Mouse (Mus musculus): ENCODE results near the gene Mcl1. TPM values are rescaled to one million over a fixed set of nuclear protein-coding genes. Genes with fewer than 3 reads are reported as not detected.
"Not testable (repeated sequence)": the region's sequence is repeated elsewhere in the genome, so short reads cannot be mapped to it uniquely, and the experiment has no call there.

Mcl1 gene
- polyA plus RNA-seq, 1 experiment from 2014 or later = 51.8 TPM

DNA sequence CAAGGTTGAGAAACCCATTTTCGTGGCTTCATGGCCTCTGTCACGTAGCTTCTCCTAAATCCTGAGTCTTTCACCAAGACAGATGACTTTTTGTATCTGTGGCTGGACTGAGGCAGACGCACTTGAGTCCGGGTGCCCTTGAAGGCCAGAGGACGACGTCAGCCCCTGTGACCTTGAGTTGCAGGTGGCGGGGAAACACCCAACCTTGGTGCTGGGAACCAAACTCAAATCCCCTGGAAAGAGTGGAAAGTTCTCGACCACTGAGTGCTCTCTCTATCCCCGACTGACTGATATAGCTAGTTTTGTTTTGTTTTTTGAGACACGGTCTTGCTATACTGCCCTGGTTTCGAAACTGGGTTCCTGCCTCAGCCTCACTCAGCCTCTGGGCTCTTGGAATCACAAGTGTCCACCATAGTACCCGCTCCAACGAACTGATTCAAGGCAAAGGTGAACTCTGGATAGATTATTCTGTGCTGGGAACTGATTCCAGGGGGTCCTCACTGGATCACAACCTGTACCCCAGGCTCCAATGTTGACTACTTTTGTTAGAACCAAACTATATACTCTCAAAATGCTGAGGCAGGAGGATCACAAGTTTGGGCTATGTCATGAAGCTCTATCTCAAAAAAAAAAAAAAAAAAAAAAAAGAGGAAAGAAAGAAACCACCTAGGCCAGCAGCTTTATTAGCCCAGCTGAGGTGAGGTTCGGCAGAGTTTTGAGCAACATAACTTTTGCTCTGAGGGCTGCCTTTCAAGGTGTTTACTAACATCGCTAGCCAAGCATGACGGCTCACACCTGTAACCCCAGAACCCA lies 7.0 kb upstream of the Mcl1 start:
- H3K9me3 ChIP-seq (replicated peaks) = no peaks in the 10 kb centered on the region
- H3K36me3 ChIP-seq = no peaks in the 10 kb centered on the region
- no peak overlapping the region for H3K4me2 ChIP-seq (replicated peaks)
- 88% methylated on average over 16 of the region's 16 CpGs for WGBS
- no peaks in the 10 kb centered on the region for H3K27me3 ChIP-seq
- H3K27ac ChIP-seq (replicated peaks) = peak overlapping the region; percentile 85
- no peak overlapping the region for H3K4me3 ChIP-seq (replicated peaks)
- H3K4me1 ChIP-seq = peaks cover 20% of the 10 kb centered on the region; the same call in 1 of the 2 replicates
- H3K9ac ChIP-seq = no peak overlapping the region
- no peak for ATAC-seq (ENCODE audit: insufficient number of reproducible peaks, low FRiP score, low TSS enrichment, low read depth)

DNA sequence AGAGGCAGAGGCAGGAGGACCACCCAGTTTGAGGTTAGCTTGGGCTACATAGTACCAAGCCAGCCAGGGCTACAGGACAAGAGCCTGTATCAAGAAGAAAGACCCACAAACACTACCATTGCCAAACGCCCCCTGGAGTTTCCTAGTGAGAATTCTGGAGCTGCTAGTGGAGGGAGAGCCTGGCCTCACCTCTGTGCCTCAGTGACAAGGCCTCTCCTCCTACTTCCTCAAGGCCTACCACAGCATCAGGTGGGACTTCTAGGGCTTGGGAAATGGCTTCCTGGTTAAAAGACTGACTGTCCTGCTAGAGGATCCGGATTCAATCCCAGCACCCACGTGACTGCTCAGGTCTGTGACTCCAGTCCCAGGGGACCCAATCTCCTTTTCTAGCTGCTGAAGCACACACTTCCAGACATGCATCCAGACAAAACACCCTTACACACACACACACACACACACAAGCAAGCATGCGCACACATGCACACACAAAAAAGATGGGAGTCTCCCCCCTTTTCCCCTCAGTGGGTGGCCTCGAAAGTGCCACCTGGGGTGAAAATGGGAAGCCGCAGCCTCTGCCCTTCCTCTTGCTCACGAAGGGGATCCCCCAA lies 6.3 kb upstream of the Mcl1 start:
- Histone ChIP-seq H3K9me3 (replicated peaks) (no peaks in the 10 kb centered on the region), H3K4me2 (replicated peaks) (no peak overlapping the region), H3K4me1 (peaks cover 20% of the 10 kb centered on the region; the same call in 1 of the 2 replicates), H3K36me3 (no peaks in the 10 kb centered on the region), H3K27ac (replicated peaks) (no peak overlapping the region), H3K9ac (no peak overlapping the region), H3K4me3 (replicated peaks) (no peak overlapping the region), H3K27me3 (no peaks in the 10 kb centered on the region)
- ATAC-seq (ENCODE audit: insufficient number of reproducible peaks, low FRiP score, low TSS enrichment, low read depth) = no peak
- WGBS = 45% methylated on average over 7 of the region's 7 CpGs

DNA sequence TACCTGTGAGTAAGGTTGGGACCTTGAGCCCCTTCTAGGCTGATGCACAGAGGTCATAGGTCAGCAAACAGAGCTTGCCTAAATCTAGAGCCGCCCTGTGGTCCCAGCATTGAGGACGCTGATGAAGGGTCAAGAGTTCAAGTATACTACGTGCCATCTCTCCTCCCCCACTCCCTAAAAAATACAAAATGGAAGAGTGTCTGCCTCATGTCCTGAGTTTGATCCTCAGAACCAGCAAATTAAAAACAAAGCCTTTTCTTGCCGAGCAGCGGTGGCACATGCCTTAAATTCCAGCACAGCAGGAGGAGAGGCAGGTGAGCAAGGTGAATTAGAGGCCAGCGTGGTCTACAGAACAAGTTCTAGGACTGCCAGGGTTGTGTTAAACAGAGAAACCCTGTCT lies 5.7 kb upstream of the Mcl1 start:
- H3K27ac ChIP-seq (replicated peaks) = no peak overlapping the region
- H3K4me2 ChIP-seq (replicated peaks) = no peak overlapping the region
- no peak overlapping the region for H3K4me3 ChIP-seq (replicated peaks)

DNA sequence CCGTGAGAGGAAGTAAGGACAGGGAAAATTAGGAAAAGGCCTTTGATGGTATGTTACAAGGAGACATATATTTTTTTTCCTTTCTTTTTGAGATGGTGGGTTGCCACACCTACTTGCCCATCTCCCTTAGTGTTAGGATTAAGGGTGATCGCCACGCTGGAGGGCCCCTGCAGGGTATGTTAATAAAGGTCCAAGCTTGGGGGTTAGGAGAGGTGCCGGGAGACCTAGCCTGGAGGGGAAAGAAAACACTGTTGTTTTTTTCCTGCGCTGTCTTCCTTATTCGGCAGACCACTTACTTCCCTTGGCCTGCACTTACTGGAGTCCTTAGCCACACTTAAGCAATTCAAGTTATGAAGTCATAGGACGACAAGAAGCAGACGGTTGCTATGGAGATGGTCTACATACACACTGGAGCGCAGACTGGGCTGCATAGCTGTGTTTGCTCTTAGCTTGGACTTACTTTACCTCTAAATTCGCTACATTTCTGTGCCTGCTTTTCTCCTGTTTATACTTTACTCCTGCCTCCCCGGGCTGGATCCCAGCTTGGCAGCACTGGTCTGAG lies 5.0 kb upstream of the Mcl1 start:
- Histone ChIP-seq H3K4me1 (peaks cover 24% of the 10 kb centered on the region; the same call in 1 of the 2 replicates), H3K4me2 (replicated peaks) (no peak overlapping the region), H3K27ac (replicated peaks) (no peak overlapping the region; the same call in 1 of the 2 replicates), H3K4me3 (replicated peaks) (no peak overlapping the region), H3K9ac (no peak overlapping the region), H3K9me3 (replicated peaks) (no peaks in the 10 kb centered on the region), H3K27me3 (no peaks in the 10 kb centered on the region), H3K36me3 (no peaks in the 10 kb centered on the region)
- WGBS = 17% methylated on average over 11 of the region's 11 CpGs
- no peak for ATAC-seq (ENCODE audit: insufficient number of reproducible peaks, low FRiP score, low TSS enrichment, low read depth)

More for the DNA sequence above, 5.7 kb upstream of the Mcl1 start:
- Histone ChIP-seq H3K27me3 (no peaks in the 10 kb centered on the region), H3K4me1 (peaks cover 24% of the 10 kb centered on the region; the same call in 1 of the 2 replicates), H3K36me3 (no peaks in the 10 kb centered on the region), H3K9ac (no peak overlapping the region), H3K9me3 (replicated peaks) (no peaks in the 10 kb centered on the region)
- whole genome bisulfite sequencing = 20% methylated on average over 6 of the region's 6 CpGs
- no peak for ATAC-seq (ENCODE audit: insufficient number of reproducible peaks, low FRiP score, low TSS enrichment, low read depth)

DNA sequence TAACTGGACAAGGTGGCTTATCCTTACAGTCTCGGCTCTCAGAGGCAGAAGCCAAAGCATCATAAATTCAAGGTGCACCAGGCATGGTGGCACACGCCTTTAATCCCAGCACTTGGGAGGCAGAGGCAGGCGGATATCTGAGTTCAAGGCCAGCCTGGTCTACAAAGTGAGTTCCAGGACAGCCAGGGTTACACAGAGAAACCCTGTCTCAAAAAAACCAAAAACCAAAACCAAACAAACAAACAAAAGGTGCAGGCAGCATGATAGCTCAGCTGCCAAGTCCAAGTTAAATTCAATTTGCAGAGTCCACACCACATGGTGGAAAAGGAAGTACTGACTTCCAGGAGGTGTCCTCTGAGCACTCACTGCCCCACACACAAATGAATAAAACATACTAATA lies 4.2 kb upstream of the Mcl1 start:
- not testable (repeated sequence) for H3K27me3 ChIP-seq; H3K27ac ChIP-seq (replicated peaks); ATAC-seq (ENCODE audit: insufficient number of reproducible peaks, low FRiP score, low TSS enrichment, low read depth); H3K4me3 ChIP-seq (replicated peaks); H3K9ac ChIP-seq; H3K9me3 ChIP-seq (replicated peaks); H3K4me2 ChIP-seq (replicated peaks); H3K36me3 ChIP-seq
- WGBS = 85% methylated on average over 3 of the region's 3 CpGs
- H3K4me1 ChIP-seq = peaks cover 24% of the 10 kb centered on the region; the same call in 1 of the 2 replicates

DNA sequence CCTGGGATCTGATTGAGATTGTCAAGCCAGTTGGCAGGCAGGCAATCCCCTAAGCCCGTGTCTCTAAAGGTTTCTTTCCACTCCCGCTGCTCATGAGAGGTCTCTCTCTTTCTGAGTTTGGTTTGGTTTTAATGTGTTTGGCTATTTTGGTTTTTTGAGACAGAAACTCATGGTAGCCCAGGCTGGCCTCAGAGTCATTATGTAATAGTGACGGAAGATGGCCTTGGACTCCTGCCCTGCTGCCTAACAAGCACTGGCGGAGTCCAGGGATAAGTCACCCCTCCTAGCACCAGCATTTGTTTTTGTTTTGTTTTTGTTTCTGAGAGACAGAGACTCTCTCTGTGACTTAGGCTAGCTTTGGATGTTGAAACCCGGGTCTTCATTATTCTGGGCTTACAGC lies 3.2 kb upstream of the Mcl1 start:
- Histone ChIP-seq H3K4me1 (peaks cover 25% of the 10 kb centered on the region), H3K4me3 (replicated peaks) (no peak overlapping the region), H3K9me3 (replicated peaks) (no peaks in the 10 kb centered on the region), H3K27me3 (no peaks in the 10 kb centered on the region), H3K27ac (replicated peaks) (no peak overlapping the region), H3K36me3 (no peaks in the 10 kb centered on the region), H3K9ac (no peak overlapping the region), H3K4me2 (replicated peaks) (no peak overlapping the region)
- no peak for ATAC-seq (ENCODE audit: insufficient number of reproducible peaks, low FRiP score, low TSS enrichment, low read depth)
- WGBS = 82% methylated on average over 5 of the region's 5 CpGs

DNA sequence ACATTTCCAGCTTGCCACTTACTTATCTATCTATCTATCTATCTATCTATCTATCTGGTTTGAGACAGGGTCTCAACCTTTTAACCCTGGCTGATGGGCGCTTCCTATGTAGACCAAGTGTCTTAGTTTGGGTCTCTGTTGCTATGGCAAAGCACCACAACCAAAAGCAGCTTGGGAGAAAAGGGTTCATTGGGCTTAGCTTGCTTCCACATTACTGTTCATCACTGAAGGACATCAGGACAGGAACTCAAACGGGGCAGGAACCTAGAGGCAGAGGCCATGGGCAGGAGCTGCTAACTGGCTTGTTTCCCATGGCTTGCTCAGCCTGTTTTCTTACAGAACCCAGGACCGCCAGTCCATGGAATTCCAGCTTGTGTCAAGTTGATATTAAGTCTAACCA lies 1.5 kb upstream of the Mcl1 start:
- H3K9ac ChIP-seq = no peak overlapping the region
- H3K4me1 ChIP-seq = peaks cover 34% of the 10 kb centered on the region
- H3K36me3 ChIP-seq = peaks cover 9% of the 10 kb centered on the region
- no peak overlapping the region for H3K27ac ChIP-seq (replicated peaks)
- H3K4me3 ChIP-seq (replicated peaks) = no peak overlapping the region
- H3K9me3 ChIP-seq (replicated peaks) = no peaks in the 10 kb centered on the region
- ATAC-seq (ENCODE audit: insufficient number of reproducible peaks, low FRiP score, low TSS enrichment, low read depth) = no peak
- H3K4me2 ChIP-seq (replicated peaks) = no peak overlapping the region
- no peaks in the 10 kb centered on the region for H3K27me3 ChIP-seq
- 89% methylated on average over 3 of the region's 3 CpGs for WGBS

DNA sequence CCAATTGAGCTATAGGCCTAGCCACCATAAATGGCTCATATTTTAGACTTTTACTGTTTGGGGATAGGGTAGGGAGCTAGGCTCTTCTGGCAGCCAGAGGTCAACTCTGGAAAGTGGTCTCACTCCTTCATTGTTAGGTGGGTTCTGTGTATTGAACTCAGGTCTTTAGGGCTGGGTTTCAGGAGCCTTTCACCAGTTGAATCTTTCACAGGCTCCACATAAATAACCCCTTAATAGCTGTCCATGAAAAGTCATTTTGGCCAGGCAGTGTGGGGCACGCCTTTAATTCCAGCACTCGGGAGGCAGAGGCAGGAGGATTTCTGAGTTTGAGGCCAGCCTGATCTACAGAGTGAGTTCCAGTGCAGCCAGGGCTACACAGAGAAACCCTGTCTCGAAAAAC lies 877 bp upstream of the Mcl1 start:
- no peaks in the 10 kb centered on the region for H3K9me3 ChIP-seq (replicated peaks)
- peak overlapping the region; percentile 97; the same call in 1 of the 2 replicates for H3K27ac ChIP-seq (replicated peaks)
- H3K27me3 ChIP-seq = no peaks in the 10 kb centered on the region
- 0 out of 2 replicates have a peak overlapping the region, but pooled peaks have one; percentile 71 for H3K9ac ChIP-seq
- H3K4me1 ChIP-seq = peaks cover 40% of the 10 kb centered on the region
- ATAC-seq (ENCODE audit: insufficient number of reproducible peaks, low FRiP score, low TSS enrichment, low read depth) = no peak
- 91% methylated on average over 3 of the region's 3 CpGs for WGBS
- H3K4me2 ChIP-seq (replicated peaks) = peak overlapping the region; percentile 55
- H3K4me3 ChIP-seq (replicated peaks) = peak overlapping the region; percentile 93
- H3K36me3 ChIP-seq = peaks cover 15% of the 10 kb centered on the region

DNA sequence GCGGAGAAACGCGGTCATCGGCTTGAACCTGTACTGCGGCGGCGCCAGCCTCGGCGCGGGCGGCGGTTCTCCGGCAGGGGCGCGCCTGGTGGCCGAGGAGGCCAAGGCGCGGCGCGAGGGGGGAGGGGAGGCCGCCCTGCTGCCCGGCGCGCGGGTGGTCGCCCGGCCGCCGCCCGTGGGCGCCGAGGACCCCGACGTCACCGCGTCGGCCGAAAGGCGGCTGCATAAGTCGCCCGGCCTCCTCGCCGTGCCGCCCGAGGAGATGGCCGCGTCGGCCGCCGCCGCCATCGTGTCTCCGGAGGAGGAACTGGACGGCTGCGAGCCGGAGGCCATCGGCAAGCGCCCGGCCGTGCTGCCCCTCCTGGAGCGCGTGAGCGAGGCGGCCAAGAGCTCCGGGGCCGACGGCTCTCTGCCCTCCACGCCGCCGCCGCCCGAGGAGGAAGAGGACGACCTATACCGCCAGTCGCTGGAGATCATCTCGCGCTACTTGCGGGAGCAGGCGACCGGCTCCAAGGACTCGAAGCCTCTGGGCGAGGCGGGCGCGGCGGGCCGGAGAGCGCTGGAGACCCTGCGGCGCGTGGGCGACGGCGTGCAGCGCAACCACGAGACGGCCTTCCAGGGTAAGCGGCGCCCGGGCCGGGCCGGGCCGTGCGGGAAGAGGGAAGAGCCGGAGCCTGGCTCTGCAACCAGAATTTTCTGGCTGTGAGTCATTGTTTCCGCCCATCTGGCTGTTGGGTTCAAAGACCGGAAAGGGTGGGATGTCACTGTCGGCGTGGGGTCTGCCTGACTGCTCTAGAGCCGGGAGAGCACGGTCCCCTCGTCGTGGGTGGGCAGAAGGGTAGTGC lies 502 bp downstream of the Mcl1 start:
- no peaks in the 10 kb centered on the region for H3K9me3 ChIP-seq (replicated peaks)
- ATAC-seq (ENCODE audit: insufficient number of reproducible peaks, low FRiP score, low TSS enrichment, low read depth) = peak; percentile 45
- H3K36me3 ChIP-seq = peaks cover 26% of the 10 kb centered on the region
- peaks cover 43% of the 10 kb centered on the region for H3K4me1 ChIP-seq
- peak overlapping the region; percentile 97 for H3K27ac ChIP-seq (replicated peaks)
- no peaks in the 10 kb centered on the region for H3K27me3 ChIP-seq
- H3K9ac ChIP-seq = peak overlapping the region; percentile 99
- H3K4me3 ChIP-seq (replicated peaks) = peak overlapping the region; percentile 93
- WGBS = under 1% methylated on average over 106 of the region's 113 CpGs
- peak overlapping the region; percentile 69 for H3K4me2 ChIP-seq (replicated peaks)

DNA sequence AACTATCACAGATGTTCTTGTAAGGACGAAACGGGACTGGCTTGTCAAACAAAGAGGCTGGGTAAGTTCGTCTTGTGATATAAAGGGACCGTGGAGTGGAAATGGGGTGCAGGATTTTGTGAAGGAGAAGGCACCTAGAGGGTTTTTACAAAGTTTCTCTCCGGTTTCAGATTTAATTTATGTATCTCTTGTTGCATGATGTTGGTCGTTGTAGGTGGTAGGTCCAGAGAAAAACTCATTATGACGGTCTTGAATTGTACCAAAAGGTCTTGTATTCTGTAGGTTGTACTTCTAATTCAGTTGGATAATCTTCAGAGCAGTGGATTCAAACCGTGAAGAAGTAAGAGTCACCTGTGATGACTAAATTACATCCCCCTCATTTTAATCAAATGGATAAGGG lies 1.4 kb downstream of the Mcl1 start:
- peak overlapping the region; percentile 93 for H3K4me3 ChIP-seq (replicated peaks)
- no peak for ATAC-seq (ENCODE audit: insufficient number of reproducible peaks, low FRiP score, low TSS enrichment, low read depth)
- H3K9me3 ChIP-seq (replicated peaks) = no peaks in the 10 kb centered on the region
- 2% methylated on average over 8 of the region's 8 CpGs for WGBS
- H3K4me1 ChIP-seq = peaks cover 48% of the 10 kb centered on the region
- peak overlapping the region; percentile 99 for H3K9ac ChIP-seq
- H3K27ac ChIP-seq (replicated peaks) = peak overlapping the region; percentile 97
- H3K4me2 ChIP-seq (replicated peaks) = peak overlapping the region; percentile 69
- no peaks in the 10 kb centered on the region for H3K27me3 ChIP-seq
- H3K36me3 ChIP-seq = peaks cover 35% of the 10 kb centered on the region
